Mouse (Mus musculus) thymus, postnatal 0 days (tissue): ENCODE data around the gene Drd1. TPM values are rescaled to one million over a fixed set of nuclear protein-coding genes. Genes with fewer than 3 reads are reported as not detected.

Experiments used
- polyA plus RNA-seq: library from polyadenylated mRNA; unstranded; fragments of >200 nt; fragmentation: Nextera tagmentation; extraction: Ambion mirVana; gene quantifications from 2 replicates; pipeline ENCODE4 v1.2.1, GENCODE M21; 2015

Gene Drd1
- polyA plus RNA-seq, 1 experiment from 2014 or later: 0.10 TPM

Other genes with a start within 250 kb of the Drd1 start
- gene Sfxn1, start 16.2 kb upstream of the Drd1 start, polyA plus RNA-seq: 65.8 and 66.8 TPM in 2 replicates
- gene Hrh2, start 136.4 kb upstream of the Drd1 start, polyA plus RNA-seq: 0.57 and 0.62 TPM in 2 replicates